Mouse (Mus musculus) hindbrain, embryonic 14.5 days (tissue): ENCODE results near the gene Ubxn10. TPM values are rescaled to one million over a fixed set of nuclear protein-coding genes. Genes with fewer than 3 reads are reported as not detected.
A peak's percentile ranks its signal among the peaks of the same experiment; 100 is the strongest.

ENCODE experiments used
- ATAC-seq: fragments of 200-750 bp; cut with Nextera tagmentation; 2 replicates; pipeline ENCODE4 v1.8.0; 2017; ENCODE audit warnings: moderate number of reproducible peaks, mild to moderate bottlenecking, moderate TSS enrichment, moderate library complexity; ENCODE audit not compliant: low FRiP score
- DNase-seq: peaks from one replicate; pipeline ENCODE4 v3.0.0-alpha.2; 2015; ENCODE audit warnings: low spot score
- H3K27ac ChIP-seq: fragments of 300-500 bp; sonication (generic); 2 replicates; pipeline ENCODE4 v1.5.1; 2014; ENCODE audit warnings: mild to moderate bottlenecking, moderate library complexity
- H3K27me3 ChIP-seq: fragments of 300-500 bp; sonication (generic); 2 replicates; pipeline ENCODE4 v1.6.1; 2014; ENCODE audit warnings: mild to moderate bottlenecking, low read length, mixed read lengths; ENCODE audit not compliant: control insufficient read depth, insufficient read depth
- H3K36me3 ChIP-seq: fragments of 300-500 bp; sonication (generic); replicated peaks from 2 replicates; pipeline ENCODE4 v1.6.1; 2014; ENCODE audit not compliant: control insufficient read depth, insufficient read depth
- H3K4me1 ChIP-seq: fragments of 300-500 bp; sonication (generic); replicated peaks from 2 replicates; pipeline ENCODE4 v1.6.1; 2014; ENCODE audit warnings: antibody characterized with exemption, low read length, mixed read lengths; ENCODE audit not compliant: control insufficient read depth, insufficient read depth
- H3K4me2 ChIP-seq: fragments of 300-500 bp; sonication (generic); replicated peaks from 2 replicates; pipeline ENCODE4 v1.6.1; 2014; ENCODE audit warnings: mild to moderate bottlenecking, moderate library complexity
- H3K4me3 ChIP-seq: fragments of 300-500 bp; sonication (generic); replicated peaks from 2 replicates; pipeline ENCODE4 v1.5.1; 2014; ENCODE audit warnings: mild to moderate bottlenecking, low read length
- H3K9ac ChIP-seq: fragments of 300-500 bp; sonication (generic); 2 replicates; pipeline ENCODE4 v1.6.1; 2014
- H3K9me3 ChIP-seq: fragments of 300-500 bp; sonication (generic); 2 replicates; pipeline ENCODE4 v1.6.1; 2016; ENCODE audit warnings: low read length; ENCODE audit not compliant: control insufficient read depth
- WGBS: fragments of 180-500 bp; shearing (Covaris S2); extraction: QIAGEN DNeasy Blood & Tissue Kit; methylation state at CpG from one replicate; pipeline ENCODE4 v1.1.7; 2014; 5-methylcytosine and 5-hydroxymethylcytosine counted together
- polyA plus RNA-seq: library from polyadenylated mRNA; unstranded; fragments of >200 nt; fragmentation: Nextera tagmentation; extraction: Ambion mirVana; gene quantifications from 2 replicates; pipeline ENCODE4 v1.2.1, GENCODE M21; 2014

Gene Ubxn10
- polyA plus RNA-seq, 1 experiment from 2014 or later, result 4.6 TPM

- Histone ChIP-seq H3K4me1 (no peaks in the 10 kb centered on the region), H3K4me2 (no peak overlapping the region), H3K4me3 (no peak overlapping the region), H3K36me3 (no peaks in the 10 kb centered on the region), H3K27ac (no peak overlapping the region), H3K9me3 (no peaks in the 10 kb centered on the region), H3K27me3 (no peaks in the 10 kb centered on the region), H3K9ac (no peak overlapping the region)
- ATAC-seq, result 0 out of 2 replicates have a peak, but pooled peaks have one; percentile 62
- DNase-seq, result peak; percentile 87
- 25% methylated on average over 15 of the region's 15 CpGs for WGBS
Measured at GRCm38 (mm10) chr4:138700184-138700982, 36.6 kb downstream of the Ubxn10 start.

- H3K9ac ChIP-seq, result no peak overlapping the region
- ATAC-seq (no peak), DNase-seq (no peak)
- H3K27me3 ChIP-seq, result no peaks in the 10 kb centered on the region
- H3K4me2 ChIP-seq, result no peak overlapping the region
- H3K9me3 ChIP-seq, result no peaks in the 10 kb centered on the region
- H3K4me1 ChIP-seq, result peaks cover 4% of the 10 kb centered on the region
- 58% methylated on average over 2 of the region's 2 CpGs for WGBS
- H3K27ac ChIP-seq, result no peak overlapping the region
- H3K4me3 ChIP-seq, result no peak overlapping the region
- H3K36me3 ChIP-seq, result no peaks in the 10 kb centered on the region
Measured at GRCm38 (mm10) chr4:138698296-138698695, 38.7 kb downstream of the Ubxn10 start.

GRCm38 (mm10) chr4:138697166-138697860 lies 39.7 kb downstream of the Ubxn10 start:
- ATAC-seq, result no peak
- Histone ChIP-seq H3K4me3 (no peak overlapping the region), H3K9me3 (no peaks in the 10 kb centered on the region), H3K27me3 (no peaks in the 10 kb centered on the region), H3K27ac (no peak overlapping the region), H3K9ac (no peak overlapping the region), H3K4me1 (peaks cover 13% of the 10 kb centered on the region), H3K4me2 (no peak overlapping the region), H3K36me3 (no peaks in the 10 kb centered on the region)
- no peak for DNase-seq
- 47% methylated on average over 9 of the region's 10 CpGs for WGBS

GRCm38 (mm10) chr4:138696720-138697119 lies 40.2 kb downstream of the Ubxn10 start:
- Histone ChIP-seq H3K36me3 (no peaks in the 10 kb centered on the region), H3K4me2 (no peak overlapping the region), H3K9me3 (no peaks in the 10 kb centered on the region), H3K4me1 (peaks cover 19% of the 10 kb centered on the region), H3K27ac (no peak overlapping the region), H3K4me3 (no peak overlapping the region), H3K27me3 (no peaks in the 10 kb centered on the region), H3K9ac (no peak overlapping the region)
- no peak for ATAC-seq
- WGBS, result 11% methylated on average over 7 of the region's 7 CpGs
- no peak for DNase-seq

- Histone ChIP-seq H3K9ac (no peak overlapping the region), H3K4me1 (peaks cover 51% of the 10 kb centered on the region), H3K27ac (peak overlapping the region; percentile 45; the same call in 1 of the 2 replicates), H3K4me3 (no peak overlapping the region), H3K4me2 (no peak overlapping the region), H3K36me3 (no peaks in the 10 kb centered on the region), H3K9me3 (no peaks in the 10 kb centered on the region), H3K27me3 (0 out of 2 replicates have a peak, but pooled peaks cover 5% of the 10 kb centered on the region)
- peak; percentile 60 for DNase-seq
- WGBS, result 10% methylated on average over 12 of the region's 12 CpGs
- ATAC-seq, result no peak
Measured at GRCm38 (mm10) chr4:138693043-138693692, 43.8 kb downstream of the Ubxn10 start.

GRCm38 (mm10) chr4:138691443-138692181 lies 45.4 kb downstream of the Ubxn10 start:
- no peak overlapping the region for H3K4me3 ChIP-seq
- H3K9me3 ChIP-seq, result no peaks in the 10 kb centered on the region
- DNase-seq, result no peak
- peaks cover 51% of the 10 kb centered on the region for H3K4me1 ChIP-seq
- H3K9ac ChIP-seq, result no peak overlapping the region
- WGBS, result 9% methylated on average over 19 of the region's 19 CpGs
- no peak for ATAC-seq
- 0 out of 2 replicates have a peak, but pooled peaks cover 5% of the 10 kb centered on the region for H3K27me3 ChIP-seq
- 0 out of 2 replicates have a peak overlapping the region, but pooled peaks have one; percentile 12 for H3K27ac ChIP-seq
- no peak overlapping the region for H3K4me2 ChIP-seq
- H3K36me3 ChIP-seq, result no peaks in the 10 kb centered on the region

GRCm38 (mm10) chr4:138690561-138690960 lies 46.4 kb downstream of the Ubxn10 start:
- no peak overlapping the region for H3K9ac ChIP-seq
- no peaks in the 10 kb centered on the region for H3K9me3 ChIP-seq
- no peak overlapping the region for H3K4me2 ChIP-seq
- no peaks in the 10 kb centered on the region for H3K36me3 ChIP-seq
- no peak overlapping the region for H3K4me3 ChIP-seq
- DNase-seq (no peak), ATAC-seq (no peak)
- H3K27ac ChIP-seq, result no peak overlapping the region
- 3% methylated on average over 4 of the region's 4 CpGs for WGBS
- 0 out of 2 replicates have a peak, but pooled peaks cover 5% of the 10 kb centered on the region for H3K27me3 ChIP-seq
- H3K4me1 ChIP-seq, result peaks cover 51% of the 10 kb centered on the region

- Histone ChIP-seq H3K36me3 (no peaks in the 10 kb centered on the region), H3K9me3 (no peaks in the 10 kb centered on the region), H3K27me3 (0 out of 2 replicates have a peak, but pooled peaks cover 5% of the 10 kb centered on the region), H3K4me1 (peaks cover 51% of the 10 kb centered on the region), H3K4me2 (no peak overlapping the region), H3K27ac (peak overlapping the region; percentile 27), H3K4me3 (no peak overlapping the region), H3K9ac (no peak overlapping the region)
- ATAC-seq, result no peak
- peak; percentile 47 for DNase-seq
- WGBS, result 12% methylated on average over 3 of the region's 3 CpGs
Measured at GRCm38 (mm10) chr4:138689094-138689512, 47.9 kb downstream of the Ubxn10 start.
